17 mouse cellular contexts compared by ENCODE assay signal in the genomic region with DNA sequence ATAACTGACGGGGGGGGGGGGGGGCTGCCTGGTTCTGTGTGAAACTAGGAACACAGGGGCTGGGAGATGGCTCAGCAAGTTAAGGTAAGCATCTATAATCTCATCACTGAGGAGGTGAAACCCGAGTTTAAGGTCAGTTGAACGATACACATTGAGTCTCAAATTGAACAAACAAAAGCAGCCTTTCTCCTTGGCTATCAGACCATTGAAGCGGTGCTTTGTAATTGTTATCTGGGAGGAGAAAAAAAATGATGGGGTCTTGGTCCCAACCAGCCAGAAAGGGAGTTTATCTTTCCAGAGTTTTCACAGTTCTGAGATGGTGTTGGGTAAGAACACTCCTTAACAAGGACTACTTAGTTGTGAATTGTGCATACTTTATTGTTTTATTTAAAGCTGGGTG. TPM values are rescaled to one million over a fixed set of nuclear protein-coding genes. Genes with fewer than 3 reads are reported as not detected.
DNase-seq lines count a peak whose midpoint lies in the region; ATAC-seq lines count a peak whose summit lies in the region.
"Had no signal": no experiment of that assay in that cellular context is flagged by ENCODE, and none has a peak within 500 bp of the region (broad histone marks: within the 10 kb centered on the region; RNA-seq: fewer than 3 reads in every experiment).

No protein-coding gene starts in this region.

- no peaks in the 10 kb centered on the region for H3K9me3 ChIP-seq in hindbrain, embryonic 10.5 days
- H3K9me3 ChIP-seq in hindbrain, embryonic 13.5 days, result no peaks in the 10 kb centered on the region
- no peaks in the 10 kb centered on the region for H3K9me3 ChIP-seq in midbrain, embryonic 11.5 days (ENCODE audit: control insufficient read depth, low read length)
- H3K9me3 ChIP-seq in midbrain, embryonic 14.5 days (ENCODE audit: control insufficient read depth, low read length), result no peaks in the 10 kb centered on the region
- no peaks in the 10 kb centered on the region for H3K9me3 ChIP-seq in embryonic facial prominence, embryonic 13.5 days
- no peaks in the 10 kb centered on the region for H3K9me3 ChIP-seq in liver, embryonic 13.5 days (replicated peaks)

- no peak for ATAC-seq in hindbrain, embryonic 13.5 days (ENCODE audit: low FRiP score)
- ATAC-seq in midbrain, embryonic 11.5 days (ENCODE audit: low FRiP score), result no peak
- ATAC-seq in midbrain, embryonic 14.5 days (ENCODE audit: low FRiP score, low TSS enrichment), result no peak
- ATAC-seq in embryonic facial prominence, embryonic 13.5 days (ENCODE audit: insufficient number of reproducible peaks, insufficient read depth, low FRiP score, low TSS enrichment, low read depth), result no peak
- no peak for ATAC-seq in liver, embryonic 13.5 days (ENCODE audit: low read depth)
- ATAC-seq: inflammation-experienced regulatory T-cells, adult 6 months had no signal

- H3K4me2 ChIP-seq in hindbrain, embryonic 13.5 days, result no peak overlapping the region
- H3K4me2 ChIP-seq in midbrain, embryonic 11.5 days, result peak overlapping the region; percentile 36; the same call in 1 of the 2 replicates
- no peak overlapping the region for H3K4me2 ChIP-seq in midbrain, embryonic 14.5 days (ENCODE audit: low read length)
- H3K4me2 ChIP-seq in embryonic facial prominence, embryonic 13.5 days, result 0 out of 2 replicates have a peak overlapping the region, but pooled peaks have one; percentile 47
- peak overlapping the region; percentile 76 for H3K4me2 ChIP-seq in liver, embryonic 13.5 days

- no peak for DNase-seq in hindbrain, embryonic 10.5 days (ENCODE audit: low spot score)
- peak; percentile 88 for DNase-seq in midbrain, embryonic 11.5 days (ENCODE audit: low spot score, missing footprints)
- no peak for DNase-seq in midbrain, embryonic 14.5 days
- no peak for DNase-seq in liver, embryonic 13.5 days
- no peak for DNase-seq in layer of hippocampus, adult 18-20 months (ENCODE audit: low spot score in 2 of 2)
- DNase-seq in gastrocnemius, postnatal 36 days, result no peak
- DNase-seq: cerebellum, adult 9-10 months; gastrocnemius, adult 2 months; heart, postnatal 14 days; kidney, postnatal 4 days; lung, postnatal 4 days; thymus, postnatal 4 days had no signal

- peaks cover 22% of the 10 kb centered on the region for H3K4me1 ChIP-seq in hindbrain, embryonic 10.5 days (replicated peaks)
- peaks cover 6% of the 10 kb centered on the region; the same call in 1 of the 2 replicates for H3K4me1 ChIP-seq in hindbrain, embryonic 13.5 days (replicated peaks)
- H3K4me1 ChIP-seq in midbrain, embryonic 11.5 days (ENCODE audit: control insufficient read depth, insufficient read depth, low read length), result 0 out of 2 replicates have a peak, but pooled peaks cover 3% of the 10 kb centered on the region
- H3K4me1 ChIP-seq in midbrain, embryonic 14.5 days (ENCODE audit: control insufficient read depth, insufficient read depth, low read length), result 0 out of 2 replicates have a peak, but pooled peaks cover 3% of the 10 kb centered on the region
- H3K4me1 ChIP-seq in embryonic facial prominence, embryonic 13.5 days, result peaks cover 8% of the 10 kb centered on the region
- peaks cover 38% of the 10 kb centered on the region for H3K4me1 ChIP-seq in liver, embryonic 13.5 days (replicated peaks)

- no peak overlapping the region for H3K27ac ChIP-seq in hindbrain, embryonic 10.5 days
- H3K27ac ChIP-seq in hindbrain, embryonic 13.5 days, result no peak overlapping the region
- H3K27ac ChIP-seq in midbrain, embryonic 11.5 days (ENCODE audit: low read depth, low read length), result no peak overlapping the region
- H3K27ac ChIP-seq in midbrain, embryonic 14.5 days (replicated peaks; ENCODE audit: low read depth, low read length), result no peak overlapping the region
- no peak overlapping the region for H3K27ac ChIP-seq in embryonic facial prominence, embryonic 13.5 days
- H3K27ac ChIP-seq in liver, embryonic 13.5 days, result no peak overlapping the region
- H3K27ac ChIP-seq: gastrocnemius, adult 2 months had no signal

- peak overlapping the region; percentile 54 for H3K4me3 ChIP-seq in hindbrain, embryonic 10.5 days
- no peak overlapping the region for H3K4me3 ChIP-seq in hindbrain, embryonic 13.5 days
- no peak overlapping the region for H3K4me3 ChIP-seq in midbrain, embryonic 11.5 days (ENCODE audit: low read depth, low read length)
- no peak overlapping the region for H3K4me3 ChIP-seq in midbrain, embryonic 14.5 days (replicated peaks; ENCODE audit: low read depth, low read length)
- no peak overlapping the region for H3K4me3 ChIP-seq in embryonic facial prominence, embryonic 13.5 days
- H3K4me3 ChIP-seq in liver, embryonic 13.5 days (replicated peaks), result peak overlapping the region; percentile 58; the same call in 1 of the 2 replicates
- H3K4me3 ChIP-seq: gastrocnemius, adult 2 months had no signal

- WGBS in hindbrain, embryonic 10.5 days, result 10% methylated on average over 4 of the region's 4 CpGs
- 8% methylated on average over 4 of the region's 4 CpGs for WGBS in hindbrain, embryonic 13.5 days
- 4% methylated on average over 4 of the region's 4 CpGs for WGBS in midbrain, embryonic 11.5 days
- WGBS in midbrain, embryonic 14.5 days, result 5% methylated on average over 4 of the region's 4 CpGs
- 11% methylated on average over 4 of the region's 4 CpGs for WGBS in embryonic facial prominence, embryonic 13.5 days
- WGBS in liver, embryonic 13.5 days (ENCODE audit: insufficient replicate concordance), result 16% methylated on average over 4 of the region's 4 CpGs

- H3K27me3 ChIP-seq in hindbrain, embryonic 10.5 days (ENCODE audit: insufficient read depth, poor library complexity, severe bottlenecking), result peaks cover 88% of the 10 kb centered on the region
- H3K27me3 ChIP-seq in hindbrain, embryonic 13.5 days, result peaks cover 96% of the 10 kb centered on the region
- H3K27me3 ChIP-seq in midbrain, embryonic 11.5 days (ENCODE audit: control insufficient read depth, insufficient read depth, low read length), result peaks cover 79% of the 10 kb centered on the region
- peaks cover 92% of the 10 kb centered on the region for H3K27me3 ChIP-seq in midbrain, embryonic 14.5 days (ENCODE audit: control insufficient read depth, insufficient read depth, low read length)
- peaks cover 88% of the 10 kb centered on the region for H3K27me3 ChIP-seq in embryonic facial prominence, embryonic 13.5 days
- H3K27me3 ChIP-seq in liver, embryonic 13.5 days, result peaks cover 89% of the 10 kb centered on the region

- intact Hi-C loops in gastrocnemius, postnatal 36 days (cut with DNase I), result no loop called here

- no peaks in the 10 kb centered on the region for H3K36me3 ChIP-seq in hindbrain, embryonic 10.5 days
- no peaks in the 10 kb centered on the region for H3K36me3 ChIP-seq in hindbrain, embryonic 13.5 days
- no peaks in the 10 kb centered on the region for H3K36me3 ChIP-seq in midbrain, embryonic 11.5 days (ENCODE audit: control insufficient read depth, insufficient read depth, low read length)
- no peaks in the 10 kb centered on the region for H3K36me3 ChIP-seq in midbrain, embryonic 14.5 days (ENCODE audit: control insufficient read depth, insufficient read depth, low read length)
- H3K36me3 ChIP-seq in embryonic facial prominence, embryonic 13.5 days, result no peaks in the 10 kb centered on the region
- no peaks in the 10 kb centered on the region for H3K36me3 ChIP-seq in liver, embryonic 13.5 days

- H3K9ac ChIP-seq in hindbrain, embryonic 13.5 days, result no peak overlapping the region
- no peak overlapping the region for H3K9ac ChIP-seq in midbrain, embryonic 11.5 days (ENCODE audit: low read length)
- H3K9ac ChIP-seq in midbrain, embryonic 14.5 days (replicated peaks; ENCODE audit: low read length), result no peak overlapping the region
- no peak overlapping the region for H3K9ac ChIP-seq in embryonic facial prominence, embryonic 13.5 days
- no peak overlapping the region for H3K9ac ChIP-seq in liver, embryonic 13.5 days

RNA-seq across cellular contexts. Expression of gene Prss16, which starts 11.7 kb away (rescaled TPM):
- polyA plus RNA-seq in hindbrain, embryonic 10.5 days (2016; fragmentation: Nextera tagmentation; extraction: Ambion mirVana), result 0.18 TPM in 1 of 2 replicates, not detected in the other
- polyA plus RNA-seq in hindbrain, embryonic 13.5 days (2015; fragmentation: Nextera tagmentation; extraction: Ambion mirVana), result 0.12 and 0.14 TPM in 2 replicates
- 0.10 and 0.37 TPM in 2 replicates for polyA plus RNA-seq in midbrain, embryonic 11.5 days (2014; fragmentation: Nextera tagmentation; extraction: Ambion mirVana)
- polyA plus RNA-seq in midbrain, embryonic 14.5 days (2014; fragmentation: Nextera tagmentation; extraction: Ambion mirVana), result not detected in 2 replicates
- 0.59 and 1.2 TPM in 2 replicates for polyA plus RNA-seq in embryonic facial prominence, embryonic 13.5 days (2015; fragmentation: Nextera tagmentation; extraction: Ambion mirVana)
- 0.25 and 0.39 TPM in 2 replicates for polyA plus RNA-seq in liver, embryonic 13.5 days (2015; fragmentation: Nextera tagmentation; extraction: Ambion mirVana)
- 1 to 10 TPM in 1 of 2 experiments, under 1 TPM in 1; 0.58 to 1.3 TPM for total RNA-seq in layer of hippocampus, adult 18-20 months (2021)
- total RNA-seq in gastrocnemius, postnatal 36 days (2021), result 1 to 10 TPM in 1 of 2 experiments, not detected in 1; 5.4 TPM
- total RNA-seq: gastrocnemius, adult 2 months had no signal

RNA-seq across cellular contexts. Expression of gene Pom121l2, which starts 16.8 kb away (rescaled TPM):
- 0.07 TPM in 1 of 2 replicates, not detected in the other for polyA plus RNA-seq in hindbrain, embryonic 10.5 days (2016; fragmentation: Nextera tagmentation; extraction: Ambion mirVana)
- not detected in 2 replicates for polyA plus RNA-seq in hindbrain, embryonic 13.5 days (2015; fragmentation: Nextera tagmentation; extraction: Ambion mirVana)
- not detected in 2 replicates for polyA plus RNA-seq in midbrain, embryonic 11.5 days (2014; fragmentation: Nextera tagmentation; extraction: Ambion mirVana)
- polyA plus RNA-seq in midbrain, embryonic 14.5 days (2014; fragmentation: Nextera tagmentation; extraction: Ambion mirVana), result not detected in 2 replicates
- polyA plus RNA-seq in embryonic facial prominence, embryonic 13.5 days (2015; fragmentation: Nextera tagmentation; extraction: Ambion mirVana), result 0.31 TPM in 1 of 2 replicates, not detected in the other
- polyA plus RNA-seq in liver, embryonic 13.5 days (2015; fragmentation: Nextera tagmentation; extraction: Ambion mirVana), result not detected in 2 replicates
- under 1 TPM in 1 of 2 experiments, not detected in 1; 0.12 TPM for total RNA-seq in layer of hippocampus, adult 18-20 months (2021)
- total RNA-seq in gastrocnemius, postnatal 36 days (2021), result not detected
- total RNA-seq: adrenal gland, adult 18-20 months; gastrocnemius, adult 2 months; heart, postnatal 14 days; left cerebral cortex, adult 18-20 months had no signal
- polyA plus RNA-seq: inflammation-experienced regulatory T-cells, adult 6 months had no signal

RNA-seq across cellular contexts. Expression of gene Hist1h2ah, which starts 37.5 kb away (rescaled TPM):
- 5.5 and 11.0 TPM in 2 replicates for polyA plus RNA-seq in hindbrain, embryonic 10.5 days (2016; fragmentation: Nextera tagmentation; extraction: Ambion mirVana)
- polyA plus RNA-seq in hindbrain, embryonic 13.5 days (2015; fragmentation: Nextera tagmentation; extraction: Ambion mirVana), result 1.9 TPM in 1 of 2 replicates, not detected in the other
- polyA plus RNA-seq in midbrain, embryonic 11.5 days (2014; fragmentation: Nextera tagmentation; extraction: Ambion mirVana), result 6.3 and 6.8 TPM in 2 replicates
- polyA plus RNA-seq in midbrain, embryonic 14.5 days (2014; fragmentation: Nextera tagmentation; extraction: Ambion mirVana), result not detected in 2 replicates
- polyA plus RNA-seq in embryonic facial prominence, embryonic 13.5 days (2015; fragmentation: Nextera tagmentation; extraction: Ambion mirVana), result 5.2 and 5.4 TPM in 2 replicates
- 3.6 and 18.3 TPM in 2 replicates for polyA plus RNA-seq in liver, embryonic 13.5 days (2015; fragmentation: Nextera tagmentation; extraction: Ambion mirVana)
- total RNA-seq in layer of hippocampus, adult 18-20 months (2021), result 10 to 100 TPM in 1 of 2 experiments, 1 to 10 TPM in 1; 4.9 to 45.9 TPM
- total RNA-seq in gastrocnemius, postnatal 36 days (2021), result 10 to 100 TPM; 12.2 to 13.3 TPM

RNA-seq across cellular contexts. Expression of gene Hist1h2bk, which starts 37.8 kb away (rescaled TPM):
- polyA plus RNA-seq in hindbrain, embryonic 10.5 days (2016; fragmentation: Nextera tagmentation; extraction: Ambion mirVana), result 6.6 and 6.9 TPM in 2 replicates
- polyA plus RNA-seq in hindbrain, embryonic 13.5 days (2015; fragmentation: Nextera tagmentation; extraction: Ambion mirVana), result 0.84 and 3.1 TPM in 2 replicates
- 9.9 and 11.3 TPM in 2 replicates for polyA plus RNA-seq in midbrain, embryonic 11.5 days (2014; fragmentation: Nextera tagmentation; extraction: Ambion mirVana)
- 0.86 and 1.1 TPM in 2 replicates for polyA plus RNA-seq in midbrain, embryonic 14.5 days (2014; fragmentation: Nextera tagmentation; extraction: Ambion mirVana)
- 9.5 and 15.3 TPM in 2 replicates for polyA plus RNA-seq in embryonic facial prominence, embryonic 13.5 days (2015; fragmentation: Nextera tagmentation; extraction: Ambion mirVana)
- polyA plus RNA-seq in liver, embryonic 13.5 days (2015; fragmentation: Nextera tagmentation; extraction: Ambion mirVana), result 3.5 and 3.7 TPM in 2 replicates
- total RNA-seq in layer of hippocampus, adult 18-20 months (2021), result 10 to 100 TPM; 11.4 to 16.1 TPM
- 10 to 100 TPM; 10.8 to 26.5 TPM for total RNA-seq in gastrocnemius, postnatal 36 days (2021)

RNA-seq across cellular contexts. Expression of gene Hist1h4i, which starts 43.3 kb away (rescaled TPM):
- 33.6 and 41.8 TPM in 2 replicates for polyA plus RNA-seq in hindbrain, embryonic 10.5 days (2016; fragmentation: Nextera tagmentation; extraction: Ambion mirVana)
- 12.2 and 12.9 TPM in 2 replicates for polyA plus RNA-seq in hindbrain, embryonic 13.5 days (2015; fragmentation: Nextera tagmentation; extraction: Ambion mirVana)
- polyA plus RNA-seq in midbrain, embryonic 11.5 days (2014; fragmentation: Nextera tagmentation; extraction: Ambion mirVana), result 43.8 and 43.9 TPM in 2 replicates
- polyA plus RNA-seq in midbrain, embryonic 14.5 days (2014; fragmentation: Nextera tagmentation; extraction: Ambion mirVana), result 6.6 and 6.8 TPM in 2 replicates
- 26.0 and 31.3 TPM in 2 replicates for polyA plus RNA-seq in embryonic facial prominence, embryonic 13.5 days (2015; fragmentation: Nextera tagmentation; extraction: Ambion mirVana)
- 38.8 and 52.6 TPM in 2 replicates for polyA plus RNA-seq in liver, embryonic 13.5 days (2015; fragmentation: Nextera tagmentation; extraction: Ambion mirVana)
- 10 to 100 TPM; 65.4 to 84.2 TPM for total RNA-seq in layer of hippocampus, adult 18-20 months (2021)
- 10 to 100 TPM; 28.7 to 30.9 TPM for total RNA-seq in gastrocnemius, postnatal 36 days (2021)

Comparison
In these comparisons a context has a peak if more than half of its experiments do, and no peak if none do; other contexts are left out.
1. H3K4me3 ChIP-seq: peak in hindbrain, embryonic 10.5 days (single experiment) and liver, embryonic 13.5 days (single experiment); none in hindbrain, embryonic 13.5 days (single experiment), midbrain, embryonic 11.5 days (single experiment), midbrain, embryonic 14.5 days (single experiment) and embryonic facial prominence, embryonic 13.5 days (single experiment).
2. H3K4me2 ChIP-seq: peak in midbrain, embryonic 11.5 days (single experiment), embryonic facial prominence, embryonic 13.5 days (single experiment) and liver, embryonic 13.5 days (single experiment); none in hindbrain, embryonic 13.5 days (single experiment) and midbrain, embryonic 14.5 days (single experiment).